Mouse (Mus musculus) heart, adult 9 months (tissue): Measurements from ENCODE around the gene A930017K11Rik.

Experiments used
- DNase-seq, 2 experiments: peaks; one replicate each; pipeline ENCODE4 v3.0.0; 2022; ENCODE audit warnings: low spot score in 2 of 2

Gene A930017K11Rik

GRCm38 (mm10) chr17:25925348-25925747, 27.0 kb downstream of the A930017K11Rik start:
- peak; percentile 59 to 68 for DNase-seq

GRCm38 (mm10) chr17:25922120-25922519, 30.2 kb downstream of the A930017K11Rik start:
- DNase-seq: no peak

GRCm38 (mm10) chr17:25919786-25920642, 32.4 kb downstream of the A930017K11Rik start:
- peak; percentile 100 for DNase-seq

- no peak for DNase-seq
Observed at GRCm38 (mm10) chr17:25919144-25919785, 33.1 kb downstream of the A930017K11Rik start, which contains the start of gene Rab40c. Gene Rab40c (minus strand): TSS chr17:25919727.

- DNase-seq: no peak
Observed at GRCm38 (mm10) chr17:25918037-25918750, 34.2 kb downstream of the A930017K11Rik start.

GRCm38 (mm10) chr17:25916931-25917647, 35.3 kb downstream of the A930017K11Rik start:
- no peak for DNase-seq

GRCm38 (mm10) chr17:25914295-25914694, 38.1 kb downstream of the A930017K11Rik start:
- DNase-seq: no peak

- DNase-seq: peak; percentile 58 to 67
Observed at GRCm38 (mm10) chr17:25913877-25914275, 38.5 kb downstream of the A930017K11Rik start.

- no peak for DNase-seq
Observed at GRCm38 (mm10) chr17:25913186-25913876, 39.0 kb downstream of the A930017K11Rik start.

GRCm38 (mm10) chr17:25911816-25912215, 40.5 kb downstream of the A930017K11Rik start:
- peak; percentile 41 to 56 for DNase-seq

GRCm38 (mm10) chr17:25907640-25908039, 44.7 kb downstream of the A930017K11Rik start:
- DNase-seq: no peak

- no peak for DNase-seq
Observed at GRCm38 (mm10) chr17:25903061-25903460, 49.3 kb downstream of the A930017K11Rik start.

GRCm38 (mm10) chr17:25900193-25900592, 52.2 kb downstream of the A930017K11Rik start:
- DNase-seq: no peak
